Mouse (Mus musculus) cerebellum, adult 9-10 months (tissue): ENCODE data around the gene Lrrc26.

ENCODE experiments used
- DNase-seq: peaks from one replicate; pipeline ENCODE4 v3.0.0; 2022

Lrrc26 gene

GRCm38 (mm10) chr2:25267241-25267640, 22.5 kb upstream of the Lrrc26 start:
- peak; percentile 69 for DNase-seq

GRCm38 (mm10) chr2:25267746-25268309, 21.9 kb upstream of the Lrrc26 start:
- DNase-seq, result peak; percentile 68

- DNase-seq, result peak; percentile 97
Observed at GRCm38 (mm10) chr2:25271827-25272511, 17.7 kb upstream of the Lrrc26 start, which contains the start of the genes Ssna1 and Anapc2. Gene Ssna1 (minus strand): TSS chr2:25272438. Gene Anapc2 (plus strand): TSS chr2:25272478.

- no peak for DNase-seq
Observed at GRCm38 (mm10) chr2:25272515-25272914, 17.2 kb upstream of the Lrrc26 start.

- no peak for DNase-seq
Observed at GRCm38 (mm10) chr2:25273010-25273409, 16.7 kb upstream of the Lrrc26 start.

GRCm38 (mm10) chr2:25278928-25279882, 10.5 kb upstream of the Lrrc26 start:
- peak; percentile 93 for DNase-seq

GRCm38 (mm10) chr2:25285551-25285950, 4.2 kb upstream of the Lrrc26 start:
- no peak for DNase-seq

- DNase-seq, result no peak
Observed at GRCm38 (mm10) chr2:25286314-25286713, 3.4 kb upstream of the Lrrc26 start.

- peak; percentile 71 for DNase-seq
Observed at GRCm38 (mm10) chr2:25286837-25287636, 2.7 kb upstream of the Lrrc26 start.

- DNase-seq, result peak; percentile 58
Observed at GRCm38 (mm10) chr2:25287927-25288649, 1.6 kb upstream of the Lrrc26 start, which contains the start of gene Tmem210. Gene Tmem210 (plus strand): TSS chr2:25288145.

GRCm38 (mm10) chr2:25288734-25289345, 875 bp upstream of the Lrrc26 start:
- peak; percentile 61 for DNase-seq

GRCm38 (mm10) chr2:25290101-25290815, 543 bp downstream of the Lrrc26 start:
- peak; percentile 80 for DNase-seq

GRCm38 (mm10) chr2:25290816-25291130, 1.1 kb downstream of the Lrrc26 start:
- peak; percentile 80 for DNase-seq

GRCm38 (mm10) chr2:25291184-25292053, 1.7 kb downstream of the Lrrc26 start:
- DNase-seq, result peak; percentile 66

- peak; percentile 55 for DNase-seq
Observed at GRCm38 (mm10) chr2:25292054-25292544, 2.4 kb downstream of the Lrrc26 start.

GRCm38 (mm10) chr2:25292856-25293255, 3.1 kb downstream of the Lrrc26 start:
- peak; percentile 84 for DNase-seq

GRCm38 (mm10) chr2:25293706-25294105, 4.0 kb downstream of the Lrrc26 start:
- DNase-seq, result peak; percentile 62

- DNase-seq, result peak; percentile 60
Observed at GRCm38 (mm10) chr2:25297093-25297492, 7.4 kb downstream of the Lrrc26 start.

- DNase-seq, result peak; percentile 72
Observed at GRCm38 (mm10) chr2:25298046-25298445, 8.3 kb downstream of the Lrrc26 start.
